Mouse (Mus musculus): ENCODE results near the gene Enox1. TPM values are rescaled to one million over a fixed set of nuclear protein-coding genes. Genes with fewer than 3 reads are reported as not detected.
A peak's percentile ranks its signal among the peaks of the same experiment; 100 is the strongest.

Gene Enox1
- polyA plus RNA-seq, 1 experiment from 2014 or later = 33.5 TPM

- no peak overlapping the region for H3K27ac ChIP-seq
- H3K9me3 ChIP-seq = no peaks in the 10 kb centered on the region
- no peak for ATAC-seq (ENCODE audit: low FRiP score)
- H3K4me3 ChIP-seq (replicated peaks) = no peak overlapping the region
- no peaks in the 10 kb centered on the region for H3K27me3 ChIP-seq
- H3K36me3 ChIP-seq (replicated peaks) = no peaks in the 10 kb centered on the region
- H3K9ac ChIP-seq = no peak overlapping the region
- WGBS = 85% methylated on average over 4 of the region's 4 CpGs
- no peak overlapping the region for H3K4me2 ChIP-seq
- H3K4me1 ChIP-seq = no peaks in the 10 kb centered on the region
Measured at GRCm38 (mm10) chr14:77448001-77448400, 291.4 kb downstream of the Enox1 start.

- Histone ChIP-seq H3K4me3 (replicated peaks) (no peak overlapping the region), H3K36me3 (replicated peaks) (no peaks in the 10 kb centered on the region), H3K9me3 (no peaks in the 10 kb centered on the region), H3K4me1 (no peaks in the 10 kb centered on the region), H3K27me3 (no peaks in the 10 kb centered on the region), H3K9ac (no peak overlapping the region), H3K27ac (no peak overlapping the region), H3K4me2 (no peak overlapping the region)
- ATAC-seq (ENCODE audit: low FRiP score) = no peak
- 85% methylated on average over 4 of the region's 4 CpGs for WGBS
Measured at GRCm38 (mm10) chr14:77451916-77452315, 295.4 kb downstream of the Enox1 start.

- no peaks in the 10 kb centered on the region for H3K36me3 ChIP-seq (replicated peaks)
- H3K4me1 ChIP-seq = no peaks in the 10 kb centered on the region
- no peak for ATAC-seq (ENCODE audit: low FRiP score)
- H3K27ac ChIP-seq = no peak overlapping the region
- WGBS = 85% methylated on average over 3 of the region's 3 CpGs
- no peak overlapping the region for H3K9ac ChIP-seq
- no peak overlapping the region for H3K4me2 ChIP-seq
- H3K4me3 ChIP-seq (replicated peaks) = no peak overlapping the region
- H3K9me3 ChIP-seq = no peaks in the 10 kb centered on the region
- H3K27me3 ChIP-seq = no peaks in the 10 kb centered on the region
Measured at GRCm38 (mm10) chr14:77456066-77456465, 299.5 kb downstream of the Enox1 start.

DNA sequence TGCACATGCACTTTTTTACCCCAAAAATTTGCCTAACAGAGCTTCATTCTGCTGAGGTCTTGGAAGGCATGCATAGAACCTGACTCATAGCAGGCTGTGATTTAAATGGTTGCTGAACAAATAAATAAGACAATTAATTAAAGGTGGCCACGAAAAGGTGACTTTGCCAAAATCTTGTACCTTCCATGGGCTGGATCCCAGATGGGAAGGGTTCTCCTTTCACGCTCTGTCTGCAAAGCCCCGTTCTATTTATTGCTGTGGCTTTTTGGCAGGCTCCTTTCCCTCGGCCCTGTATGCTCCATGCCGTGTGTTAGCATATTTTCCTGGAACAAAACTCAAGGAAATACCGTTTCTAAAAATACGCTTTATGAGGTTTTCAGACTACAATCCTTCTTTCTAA lies 300.3 kb downstream of the Enox1 start:
- no peak for ATAC-seq (ENCODE audit: low FRiP score)
- H3K4me2 ChIP-seq = no peak overlapping the region
- no peak overlapping the region for H3K9ac ChIP-seq
- H3K27me3 ChIP-seq = no peaks in the 10 kb centered on the region
- 77% methylated on average over 7 of the region's 7 CpGs for WGBS
- no peaks in the 10 kb centered on the region for H3K36me3 ChIP-seq (replicated peaks)
- H3K27ac ChIP-seq = no peak overlapping the region
- H3K4me3 ChIP-seq (replicated peaks) = no peak overlapping the region
- H3K9me3 ChIP-seq = no peaks in the 10 kb centered on the region
- H3K4me1 ChIP-seq = no peaks in the 10 kb centered on the region

DNA sequence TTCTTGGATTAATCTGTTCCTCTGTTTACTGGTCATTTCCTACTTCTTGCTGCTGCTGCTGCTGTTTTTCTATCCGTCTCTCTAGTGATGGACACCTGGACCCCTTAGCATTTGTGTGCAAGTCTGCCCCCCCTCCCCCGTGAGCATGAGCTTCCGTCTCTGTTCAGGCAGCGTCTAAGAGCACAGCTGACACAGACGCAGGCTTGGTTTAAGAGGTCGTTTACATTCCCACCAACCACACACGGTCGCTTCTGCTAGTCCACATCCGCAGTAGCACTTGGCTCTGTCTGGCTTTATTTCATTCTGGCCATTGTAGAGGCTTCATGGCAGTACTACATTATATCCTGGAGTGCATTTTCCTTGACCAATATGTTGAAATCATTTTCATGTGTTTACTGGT lies 301.7 kb downstream of the Enox1 start:
- H3K9ac ChIP-seq = no peak overlapping the region
- ATAC-seq (ENCODE audit: low FRiP score) = no peak
- H3K4me1 ChIP-seq = no peaks in the 10 kb centered on the region
- H3K9me3 ChIP-seq = no peaks in the 10 kb centered on the region
- H3K36me3 ChIP-seq (replicated peaks) = no peaks in the 10 kb centered on the region
- H3K27me3 ChIP-seq = no peaks in the 10 kb centered on the region
- WGBS = 36% methylated on average over 9 of the region's 9 CpGs
- no peak overlapping the region for H3K4me3 ChIP-seq (replicated peaks)
- no peak overlapping the region for H3K27ac ChIP-seq
- no peak overlapping the region for H3K4me2 ChIP-seq

DNA sequence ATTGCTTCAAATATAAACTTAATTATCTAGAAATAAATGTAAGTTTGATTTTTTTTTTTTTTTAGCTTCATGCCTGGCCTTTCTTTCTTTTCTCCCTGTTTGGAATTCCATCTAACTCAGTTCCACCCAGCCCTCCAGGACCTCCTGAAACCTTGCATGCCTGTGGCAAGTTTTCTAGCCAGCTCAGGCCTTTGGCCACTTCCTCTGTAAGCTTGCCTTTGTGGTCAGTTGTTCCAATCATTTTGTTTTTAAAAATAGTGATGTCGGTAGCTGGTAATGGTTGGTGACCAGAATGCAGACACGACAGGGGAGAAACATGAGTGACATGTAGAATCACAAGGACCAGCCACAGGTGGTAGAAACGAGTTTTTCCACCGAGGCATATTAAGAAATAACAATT lies 307.4 kb downstream of the Enox1 start:
- Histone ChIP-seq H3K9ac (no peak overlapping the region), H3K4me1 (no peaks in the 10 kb centered on the region), H3K27me3 (no peaks in the 10 kb centered on the region), H3K9me3 (no peaks in the 10 kb centered on the region), H3K36me3 (replicated peaks) (no peaks in the 10 kb centered on the region), H3K27ac (no peak overlapping the region), H3K4me3 (replicated peaks) (no peak overlapping the region), H3K4me2 (no peak overlapping the region)
- no peak for ATAC-seq (ENCODE audit: low FRiP score)
- 88% methylated on average over 4 of the region's 4 CpGs for WGBS

- no peaks in the 10 kb centered on the region for H3K36me3 ChIP-seq (replicated peaks)
- no peaks in the 10 kb centered on the region for H3K27me3 ChIP-seq
- H3K4me3 ChIP-seq (replicated peaks) = no peak overlapping the region
- H3K9ac ChIP-seq = no peak overlapping the region
- H3K4me1 ChIP-seq = no peaks in the 10 kb centered on the region
- no peaks in the 10 kb centered on the region for H3K9me3 ChIP-seq
- H3K27ac ChIP-seq = no peak overlapping the region
- WGBS = 95% methylated on average over 4 of the region's 4 CpGs
- H3K4me2 ChIP-seq = no peak overlapping the region
- no peak for ATAC-seq (ENCODE audit: low FRiP score)
Measured at GRCm38 (mm10) chr14:77464782-77465181, 308.2 kb downstream of the Enox1 start.

- no peak overlapping the region for H3K4me3 ChIP-seq (replicated peaks)
- no peak overlapping the region for H3K27ac ChIP-seq
- H3K27me3 ChIP-seq = no peaks in the 10 kb centered on the region
- H3K4me1 ChIP-seq = peaks cover 10% of the 10 kb centered on the region
- WGBS = 71% methylated on average over 3 of the region's 3 CpGs
- H3K4me2 ChIP-seq = no peak overlapping the region
- ATAC-seq (ENCODE audit: low FRiP score) = no peak
- H3K9me3 ChIP-seq = no peaks in the 10 kb centered on the region
- H3K36me3 ChIP-seq (replicated peaks) = no peaks in the 10 kb centered on the region
- no peak overlapping the region for H3K9ac ChIP-seq
Measured at GRCm38 (mm10) chr14:77470577-77470976, 314.0 kb downstream of the Enox1 start.

GRCm38 (mm10) chr14:77473501-77473900 lies 316.9 kb downstream of the Enox1 start:
- H3K4me1 ChIP-seq = peaks cover 10% of the 10 kb centered on the region
- H3K27me3 ChIP-seq = no peaks in the 10 kb centered on the region
- ATAC-seq (ENCODE audit: low FRiP score) = no peak
- no peak overlapping the region for H3K9ac ChIP-seq
- no peaks in the 10 kb centered on the region for H3K36me3 ChIP-seq (replicated peaks)
- H3K27ac ChIP-seq = no peak overlapping the region
- no peak overlapping the region for H3K4me3 ChIP-seq (replicated peaks)
- H3K4me2 ChIP-seq = no peak overlapping the region
- H3K9me3 ChIP-seq = no peaks in the 10 kb centered on the region
- WGBS = 85% methylated on average over 4 of the region's 4 CpGs

GRCm38 (mm10) chr14:77474026-77474425 lies 317.5 kb downstream of the Enox1 start:
- WGBS = 75% methylated on average over 5 of the region's 5 CpGs
- ATAC-seq (ENCODE audit: low FRiP score) = no peak
- no peaks in the 10 kb centered on the region for H3K36me3 ChIP-seq (replicated peaks)
- no peak overlapping the region for H3K27ac ChIP-seq
- no peaks in the 10 kb centered on the region for H3K27me3 ChIP-seq
- H3K4me1 ChIP-seq = peaks cover 10% of the 10 kb centered on the region
- H3K4me2 ChIP-seq = no peak overlapping the region
- H3K9ac ChIP-seq = no peak overlapping the region
- no peaks in the 10 kb centered on the region for H3K9me3 ChIP-seq
- no peak overlapping the region for H3K4me3 ChIP-seq (replicated peaks)

- Histone ChIP-seq H3K9ac (no peak overlapping the region), H3K27me3 (no peaks in the 10 kb centered on the region), H3K4me3 (replicated peaks) (no peak overlapping the region), H3K4me2 (no peak overlapping the region), H3K4me1 (peaks cover 10% of the 10 kb centered on the region), H3K27ac (no peak overlapping the region), H3K36me3 (replicated peaks) (no peaks in the 10 kb centered on the region), H3K9me3 (no peaks in the 10 kb centered on the region)
- 82% methylated on average over 11 of the region's 11 CpGs for WGBS
- ATAC-seq (ENCODE audit: low FRiP score) = no peak
Measured at GRCm38 (mm10) chr14:77475134-77475820, 318.7 kb downstream of the Enox1 start.

GRCm38 (mm10) chr14:77477704-77478103 lies 321.1 kb downstream of the Enox1 start:
- Histone ChIP-seq H3K36me3 (replicated peaks) (no peaks in the 10 kb centered on the region), H3K27ac (no peak overlapping the region), H3K4me1 (peaks cover 4% of the 10 kb centered on the region; the same call in 1 of the 2 replicates), H3K9ac (no peak overlapping the region), H3K9me3 (no peaks in the 10 kb centered on the region), H3K27me3 (no peaks in the 10 kb centered on the region), H3K4me3 (replicated peaks) (no peak overlapping the region), H3K4me2 (no peak overlapping the region)
- WGBS = 79% methylated on average over 4 of the region's 4 CpGs
- no peak; the same call in 1 of the 2 replicates for ATAC-seq (ENCODE audit: low FRiP score)

DNA sequence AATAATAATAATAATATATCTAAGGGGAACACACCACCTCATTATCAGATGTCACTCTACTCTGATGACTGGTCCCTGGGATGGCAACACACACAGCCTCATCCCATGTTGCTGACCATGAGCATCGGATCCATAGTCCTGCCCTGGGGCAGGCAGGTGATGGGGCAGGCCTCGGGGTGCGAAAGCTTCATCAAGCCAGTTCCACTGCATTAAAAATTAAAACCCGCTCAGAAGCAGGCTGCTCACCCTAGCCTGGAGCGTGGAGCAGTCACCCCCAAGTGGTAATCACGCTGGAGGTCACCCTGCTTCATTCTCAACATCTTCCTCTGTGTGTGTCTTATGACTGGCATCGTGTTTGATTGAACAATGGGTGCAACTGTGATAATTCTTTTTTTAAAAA lies 321.6 kb downstream of the Enox1 start:
- H3K36me3 ChIP-seq (replicated peaks) = no peaks in the 10 kb centered on the region
- H3K9ac ChIP-seq = no peak overlapping the region
- no peak overlapping the region for H3K4me2 ChIP-seq
- H3K9me3 ChIP-seq = no peaks in the 10 kb centered on the region
- no peak overlapping the region for H3K4me3 ChIP-seq (replicated peaks)
- H3K27me3 ChIP-seq = no peaks in the 10 kb centered on the region
- no peak overlapping the region for H3K27ac ChIP-seq
- ATAC-seq (ENCODE audit: low FRiP score) = peak; percentile 46; the same call in 1 of the 2 replicates
- 85% methylated on average over 7 of the region's 7 CpGs for WGBS
- H3K4me1 ChIP-seq = peaks cover 4% of the 10 kb centered on the region; the same call in 1 of the 2 replicates
